Mouse (Mus musculus) brain, embryonic 18.5 days (tissue): ENCODE data around the gene Tmem201.

Source experiments
- DNase-seq: peaks from one replicate; pipeline ENCODE4 v3.0.0-alpha.2; 2012; ENCODE audit warnings: low read depth, low spot score

The Tmem201 gene

GRCm38 (mm10) chr4:149749003-149749662 lies 11.3 kb upstream of the Tmem201 start:
- DNase-seq, result no peak

DNA sequence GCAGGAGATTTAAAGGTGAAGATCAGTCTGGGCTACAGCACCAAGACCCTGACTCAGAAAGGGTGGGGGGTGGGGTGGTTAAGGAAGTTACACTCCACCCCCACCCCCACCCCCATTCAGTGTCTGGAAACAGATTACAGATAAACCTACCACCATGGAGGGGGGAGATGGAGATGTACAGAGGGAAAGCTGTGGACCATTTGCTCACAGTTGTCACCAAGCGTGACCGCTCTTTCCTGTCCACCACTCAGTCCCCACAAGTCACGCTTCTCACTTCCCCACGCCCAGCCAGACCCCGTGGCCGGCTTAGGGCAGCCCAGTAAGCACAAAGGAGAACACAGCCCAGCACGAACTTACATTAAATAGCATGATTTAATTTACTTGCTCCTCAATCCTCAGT lies 6.3 kb upstream of the Tmem201 start:
- no peak for DNase-seq

- no peak for DNase-seq
Measured at GRCm38 (mm10) chr4:149742011-149742530, 4.2 kb upstream of the Tmem201 start.

DNA sequence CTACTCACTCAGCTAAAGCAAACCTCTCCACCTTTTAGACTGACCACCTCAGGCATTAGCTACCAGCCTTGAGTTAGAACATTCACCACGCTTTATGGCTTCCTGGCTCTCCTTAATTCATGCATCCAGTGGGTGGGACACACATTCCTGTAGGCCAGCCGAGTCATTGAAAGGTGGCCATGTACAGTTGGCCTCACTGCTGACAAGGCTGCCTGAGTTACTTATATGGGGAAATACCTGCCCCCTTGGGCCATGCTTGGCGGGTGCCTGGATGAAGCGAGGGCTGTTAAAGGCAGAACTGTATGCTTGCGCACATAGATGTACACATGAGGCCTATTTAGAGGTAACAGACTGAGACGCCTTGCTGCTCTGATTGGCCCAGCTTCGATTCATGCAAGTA lies 2.5 kb upstream of the Tmem201 start:
- no peak for DNase-seq

DNA sequence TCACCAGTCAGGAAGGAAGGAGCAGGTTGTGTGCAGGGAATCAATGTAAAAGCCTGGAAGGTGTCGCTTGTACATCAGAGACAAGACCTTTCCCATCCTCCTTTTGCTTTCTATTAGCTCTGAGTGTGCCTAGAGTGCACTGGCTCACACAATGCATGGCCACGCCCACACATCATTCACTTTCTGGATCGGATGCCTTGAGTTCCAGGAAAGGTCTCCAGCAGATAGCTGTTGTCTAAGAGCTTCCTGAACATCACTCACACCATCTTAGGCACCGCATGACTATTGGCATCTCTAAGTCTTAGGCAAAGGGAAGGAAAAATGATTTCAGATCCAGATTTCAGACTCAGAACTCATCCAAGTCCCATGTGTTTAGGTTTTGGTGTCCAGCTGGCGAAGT lies 1.6 kb upstream of the Tmem201 start:
- no peak for DNase-seq

DNA sequence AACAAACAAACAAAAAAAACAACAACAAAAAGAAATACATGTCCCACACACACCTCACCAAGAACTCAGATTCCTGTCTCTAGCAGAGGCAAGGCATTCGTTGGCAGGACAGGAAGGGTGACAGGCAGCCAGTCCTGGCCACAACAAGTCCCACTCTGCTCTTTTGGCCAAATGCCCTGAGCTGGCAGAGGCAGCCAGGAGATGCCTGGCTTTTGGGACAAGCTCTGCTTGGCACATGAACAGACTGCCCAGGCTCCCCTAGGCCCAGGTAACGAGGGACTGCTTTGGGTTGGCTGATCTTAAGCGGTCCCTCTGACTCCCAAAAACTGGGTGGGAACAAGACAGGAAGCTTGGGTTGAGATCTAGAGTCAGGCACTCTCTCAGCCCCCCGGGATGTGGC lies 1.3 kb downstream of the Tmem201 start:
- no peak for DNase-seq

DNA sequence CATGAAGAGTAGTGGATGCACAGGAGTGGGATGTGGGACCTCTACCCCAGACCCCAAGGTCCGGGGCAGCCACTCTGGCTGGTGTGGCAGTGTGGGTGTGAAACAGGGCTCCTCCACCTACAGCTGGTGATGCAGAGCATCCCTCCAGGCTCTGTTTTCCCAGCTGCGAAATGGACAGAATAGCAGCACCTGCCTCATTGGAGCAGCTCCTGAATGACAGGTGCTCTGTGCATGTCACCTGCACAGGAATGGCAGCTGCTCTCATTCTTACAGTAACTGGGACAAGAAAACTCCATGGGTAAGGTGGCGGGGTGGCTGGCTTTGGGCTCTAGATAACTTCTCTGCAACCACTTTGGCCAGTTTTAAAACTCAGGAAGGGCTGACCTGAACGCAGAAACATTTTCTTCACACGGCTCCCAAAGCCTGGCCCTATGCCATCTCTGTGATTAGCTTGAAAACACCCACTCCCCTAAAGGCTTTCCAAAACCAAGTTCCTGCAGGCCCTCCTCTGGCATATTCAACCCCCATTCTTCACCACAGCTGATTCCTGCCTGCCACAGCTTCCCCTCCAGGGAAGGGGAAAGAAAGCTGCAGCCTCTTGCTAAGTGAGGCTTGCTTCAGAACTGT lies 2.1 kb downstream of the Tmem201 start:
- no peak for DNase-seq

GRCm38 (mm10) chr4:149734730-149735475 lies 2.9 kb downstream of the Tmem201 start:
- no peak for DNase-seq

DNA sequence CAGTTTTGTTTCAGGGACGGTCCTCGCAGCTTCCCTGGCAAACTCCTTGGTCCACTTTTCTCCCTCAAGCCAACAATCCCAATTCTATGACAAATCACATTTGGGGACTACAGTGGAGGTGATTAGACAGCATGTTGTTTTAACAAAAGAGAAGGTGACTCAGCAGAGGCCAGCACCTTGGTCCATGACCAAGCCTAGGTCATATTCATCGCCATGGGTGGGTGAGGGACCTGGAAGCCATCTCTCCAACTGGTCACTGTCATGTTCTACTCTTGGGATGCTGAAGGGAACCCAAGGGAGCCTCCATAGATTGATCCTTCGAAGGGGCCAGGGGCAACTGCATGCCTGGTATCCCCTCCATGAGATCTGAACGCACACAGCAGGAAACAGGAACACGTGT lies 3.6 kb downstream of the Tmem201 start:
- no peak for DNase-seq

GRCm38 (mm10) chr4:149733748-149734147 lies 4.1 kb downstream of the Tmem201 start:
- DNase-seq, result no peak

- DNase-seq, result no peak
Measured at GRCm38 (mm10) chr4:149732800-149733199, 5.0 kb downstream of the Tmem201 start.

GRCm38 (mm10) chr4:149732313-149732712 lies 5.5 kb downstream of the Tmem201 start:
- DNase-seq, result no peak

GRCm38 (mm10) chr4:149730827-149731226 lies 7.0 kb downstream of the Tmem201 start:
- no peak for DNase-seq

- DNase-seq, result no peak
Measured at GRCm38 (mm10) chr4:149728810-149729209, 9.0 kb downstream of the Tmem201 start.

DNA sequence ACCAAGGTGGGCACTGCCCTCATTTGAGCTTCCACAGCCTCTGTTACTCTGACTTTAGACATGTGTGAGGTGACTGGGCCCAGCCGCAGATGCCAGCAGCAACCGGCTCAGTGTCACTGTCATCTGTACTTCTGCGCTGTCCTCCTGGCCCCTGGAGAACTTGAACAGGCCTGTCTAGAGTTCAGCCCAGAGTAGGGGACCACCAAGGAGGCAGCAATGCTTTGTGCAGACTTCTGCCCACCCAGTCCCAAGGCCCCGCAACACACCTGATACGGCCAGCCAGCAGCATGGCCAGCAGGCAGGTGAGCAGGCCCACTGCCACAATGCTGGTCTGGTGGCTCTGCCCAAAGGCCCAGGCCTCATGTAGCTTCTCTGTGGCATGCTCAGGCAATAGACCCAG lies 10.2 kb downstream of the Tmem201 start:
- DNase-seq, result no peak

DNA sequence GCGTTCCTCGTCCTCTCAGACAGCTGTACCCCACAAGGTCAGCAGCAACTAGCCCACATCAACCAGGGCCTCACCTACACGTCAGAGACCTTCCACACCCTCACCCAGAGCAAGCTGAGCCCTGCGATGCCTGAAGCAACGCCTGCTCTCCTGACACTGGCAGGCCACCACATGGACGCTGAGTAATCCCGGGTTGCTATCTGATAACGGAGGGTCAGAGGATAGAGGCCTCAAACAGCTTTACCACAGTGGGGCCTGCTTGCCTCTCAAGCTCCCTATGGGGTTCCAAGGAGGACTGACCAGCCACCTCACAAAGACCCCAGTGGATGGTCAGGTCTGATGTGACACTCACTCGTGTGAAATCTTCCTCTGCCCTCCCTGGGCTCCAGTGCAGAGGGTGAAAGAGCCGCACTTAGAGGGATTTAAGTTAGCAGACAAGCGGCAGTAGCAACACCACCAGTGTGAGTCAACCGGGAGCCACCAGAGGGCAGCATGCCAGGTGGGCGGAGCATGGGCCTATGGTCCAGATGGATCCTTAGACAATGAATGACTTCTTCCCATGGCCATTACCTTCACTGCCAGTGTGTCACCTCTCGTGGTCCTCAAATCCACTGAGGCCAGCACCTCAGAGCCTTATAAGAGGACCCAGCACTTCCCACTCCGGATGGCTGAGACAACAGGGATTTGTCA lies 12.0 kb downstream of the Tmem201 start:
- no peak for DNase-seq

GRCm38 (mm10) chr4:149724916-149725470 lies 12.9 kb downstream of the Tmem201 start:
- DNase-seq, result no peak

DNA sequence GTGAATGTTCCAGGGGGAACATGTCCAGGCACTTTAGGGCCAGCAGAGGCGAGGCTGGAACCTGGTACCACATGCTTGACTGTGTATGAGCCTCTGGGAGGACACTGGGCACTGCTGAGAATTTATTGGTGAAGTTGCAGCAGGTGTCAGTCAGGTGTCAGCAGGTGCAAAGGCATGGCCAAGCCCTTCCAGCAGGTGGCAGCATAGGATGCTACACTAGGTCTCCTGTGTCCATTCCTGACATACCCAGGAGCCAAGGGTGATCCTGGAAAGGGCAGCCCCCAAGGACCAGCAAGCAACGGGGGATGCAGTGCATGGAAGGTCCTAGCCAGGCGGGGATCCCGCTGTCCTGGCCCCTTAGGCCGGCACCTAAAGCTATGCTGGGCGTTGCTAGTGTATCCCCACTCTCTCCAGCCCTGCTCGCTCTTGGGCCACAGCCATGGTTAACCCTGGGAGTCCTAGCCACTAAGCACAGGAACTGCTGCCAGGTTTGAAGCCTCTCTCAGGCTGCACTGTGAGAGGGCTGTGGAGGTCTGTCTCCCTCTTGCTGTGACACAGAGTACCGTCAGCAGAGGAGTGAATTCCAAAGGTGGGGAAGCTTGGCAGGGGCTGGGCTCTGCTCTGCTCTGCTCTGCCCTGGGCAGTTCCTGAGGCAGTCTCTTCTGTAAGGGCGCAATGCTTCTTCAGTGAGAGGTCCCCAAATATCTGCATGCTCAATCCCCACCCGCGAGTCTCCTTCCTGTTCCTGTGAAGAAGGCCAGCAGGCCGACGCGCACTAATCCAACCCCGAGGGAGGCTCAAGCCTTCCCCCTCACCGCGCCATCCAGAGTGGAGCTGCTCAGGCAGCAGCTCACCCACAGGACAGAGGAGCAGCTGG lies 13.8 kb downstream of the Tmem201 start:
- no peak for DNase-seq

DNA sequence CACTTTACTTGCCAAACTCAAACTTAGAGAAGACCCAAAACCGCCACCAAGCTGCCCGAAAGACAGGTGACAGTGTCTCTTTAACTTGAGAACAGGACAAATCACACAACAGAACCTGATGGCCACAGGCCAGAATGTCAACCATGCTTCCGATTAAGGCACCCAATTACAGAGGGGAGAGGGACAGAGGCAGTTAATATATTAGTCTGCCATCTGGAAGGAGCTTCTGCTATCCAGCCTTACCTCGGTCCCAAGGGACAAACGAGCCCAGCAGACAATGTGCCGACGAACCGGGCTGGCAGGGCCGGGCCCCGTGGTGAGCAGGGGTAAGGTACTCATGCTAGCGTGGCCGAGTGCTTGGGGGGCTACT lies 14.8 kb downstream of the Tmem201 start:
- no peak for DNase-seq

DNA sequence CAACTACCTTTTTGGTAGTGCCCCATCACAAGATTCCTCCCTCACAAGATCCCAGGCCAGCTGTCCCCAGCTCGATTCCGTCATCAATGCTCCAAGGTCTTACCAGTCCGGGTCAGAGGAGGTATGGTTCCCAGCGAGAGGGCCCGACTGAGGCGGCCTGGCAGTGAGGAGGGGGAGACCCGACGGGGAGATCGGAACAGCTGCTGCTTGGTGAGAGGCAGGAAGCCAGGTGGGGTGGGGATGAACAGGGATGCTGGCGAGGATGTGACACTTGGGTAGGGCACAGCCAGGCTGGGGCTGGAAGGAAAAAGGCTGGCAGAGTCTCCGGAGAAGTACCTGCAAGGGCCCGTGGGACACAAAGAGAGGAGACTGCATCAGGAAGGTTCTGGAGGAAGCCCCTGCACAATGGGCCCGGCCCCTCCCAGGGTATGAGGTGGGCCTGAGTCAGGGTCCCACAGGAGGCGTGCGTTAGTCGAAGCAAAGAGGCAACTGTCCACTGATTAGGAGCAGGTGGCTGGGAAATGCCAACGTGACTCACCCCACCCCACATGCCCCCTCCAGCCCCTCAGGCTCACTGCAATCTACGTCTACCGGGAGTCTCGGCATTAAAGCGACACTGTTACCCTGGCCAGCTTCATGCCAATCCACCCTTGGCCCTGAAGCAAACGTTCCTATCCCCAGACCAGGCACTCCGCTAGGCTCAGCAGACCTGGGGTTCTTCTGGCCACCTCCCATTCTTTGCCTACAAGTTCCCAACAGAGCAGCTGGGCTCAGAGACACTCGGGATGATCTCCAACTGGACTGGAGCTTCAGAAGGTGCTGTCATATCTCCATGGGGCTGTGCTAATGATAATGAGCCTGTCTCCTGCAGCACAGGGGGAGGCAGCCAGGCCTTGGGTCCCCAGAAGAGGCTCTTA lies 15.5 kb downstream of the Tmem201 start:
- no peak for DNase-seq
